Mouse (Mus musculus) adrenal gland, adult (tissue): ENCODE measurements around the gene Apol7b.
"Not testable (repeated sequence)": the region's sequence is repeated elsewhere in the genome, so short reads cannot be mapped to it uniquely, and the experiment has no call there.

ENCODE experiments used
- DNase-seq, 2 experiments: peaks; one replicate each; pipeline ENCODE4 v3.0.0; 2022 to 2023; ENCODE audit warnings: low spot score in 1 of 2; ENCODE audit not compliant: inconsistent age in 2 of 2

Gene Apol7b

DNA sequence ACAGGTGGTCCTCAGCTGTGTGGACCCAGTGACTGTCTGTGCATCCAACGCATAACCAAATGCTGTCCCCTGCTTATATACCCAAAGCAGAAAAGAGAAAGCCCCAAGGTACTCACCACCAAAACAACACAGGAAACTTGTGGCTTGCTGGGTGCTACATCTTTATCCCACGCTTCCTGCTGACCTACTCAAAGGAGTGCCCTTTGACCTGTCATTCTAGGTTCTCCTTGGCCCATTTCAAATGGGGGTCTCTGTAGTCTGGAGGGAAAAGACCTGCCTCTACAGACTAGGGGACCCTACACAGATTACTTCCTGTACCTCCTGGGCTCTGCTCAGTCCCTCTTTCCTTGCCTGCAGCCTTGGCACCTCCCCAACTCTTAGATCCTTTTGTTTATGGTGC, at the start of gene Apol7b:
Gene Apol7b (minus strand): TSS at position 101 of the 400 bp plus-strand sequence.
- not testable (repeated sequence) for DNase-seq

- DNase-seq = not testable (repeated sequence)
These were observed 47.4 kb upstream of the Apol7b start for GRCm38 (mm10) chr15:77494694-77495093.

- DNase-seq = not testable (repeated sequence)
These were observed 45.9 kb upstream of the Apol7b start for GRCm38 (mm10) chr15:77493181-77493580.

DNA sequence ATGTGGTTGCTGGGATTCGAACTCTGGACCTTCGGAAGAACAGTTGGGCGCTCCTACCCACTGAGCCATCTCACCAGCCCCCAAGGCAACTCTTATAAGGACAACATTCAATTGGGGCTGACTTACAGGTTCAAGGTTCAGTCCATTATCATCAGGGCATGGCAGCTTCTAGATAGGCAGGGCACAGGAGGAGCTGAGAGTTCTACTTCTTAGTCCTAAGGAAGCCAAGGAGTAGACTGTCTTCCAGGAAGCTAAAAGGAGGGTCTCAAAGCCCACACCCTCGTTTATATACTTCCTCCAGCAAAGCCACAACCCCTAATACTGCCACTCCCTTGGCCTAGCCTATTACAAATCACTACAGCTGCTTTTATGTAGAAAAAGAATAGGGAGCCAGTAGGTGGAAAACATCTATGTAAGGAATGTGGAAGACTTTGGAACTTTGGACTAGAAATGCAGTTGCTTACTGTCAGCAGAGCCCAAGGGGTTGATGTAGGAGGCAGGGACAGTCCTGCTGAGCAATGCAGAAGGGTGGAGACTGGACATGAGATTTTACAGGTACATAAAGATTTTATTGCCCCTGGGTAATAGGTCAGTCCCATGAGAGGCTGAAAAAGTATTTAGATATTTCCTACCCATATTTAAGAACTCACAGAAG, 35.0 kb upstream of the Apol7b start:
- no peak for DNase-seq

DNA sequence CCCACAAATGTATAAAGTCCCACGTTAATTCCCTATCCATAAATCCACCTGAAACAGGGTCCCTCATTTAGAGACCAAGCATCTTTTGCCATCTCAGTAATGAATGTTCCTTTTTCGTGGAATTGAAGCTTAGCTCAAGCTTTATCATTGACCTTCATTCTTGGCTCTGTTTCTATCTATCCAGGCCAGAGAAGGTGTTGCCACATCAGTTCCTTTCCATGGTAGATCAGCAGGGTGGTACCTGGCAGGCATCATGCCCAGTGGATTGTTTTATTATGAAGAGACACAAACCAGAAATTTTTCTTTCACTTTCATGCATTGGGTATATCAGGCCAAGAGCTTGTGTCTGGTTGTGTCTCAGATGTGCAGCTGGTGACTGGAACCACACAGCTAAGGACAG, 29.4 kb upstream of the Apol7b start, which contains the start of gene Apol10a:
Gene Apol10a (plus strand): TSS at position 355 of the 400 bp plus-strand sequence.
- DNase-seq = not testable (repeated sequence)

DNA sequence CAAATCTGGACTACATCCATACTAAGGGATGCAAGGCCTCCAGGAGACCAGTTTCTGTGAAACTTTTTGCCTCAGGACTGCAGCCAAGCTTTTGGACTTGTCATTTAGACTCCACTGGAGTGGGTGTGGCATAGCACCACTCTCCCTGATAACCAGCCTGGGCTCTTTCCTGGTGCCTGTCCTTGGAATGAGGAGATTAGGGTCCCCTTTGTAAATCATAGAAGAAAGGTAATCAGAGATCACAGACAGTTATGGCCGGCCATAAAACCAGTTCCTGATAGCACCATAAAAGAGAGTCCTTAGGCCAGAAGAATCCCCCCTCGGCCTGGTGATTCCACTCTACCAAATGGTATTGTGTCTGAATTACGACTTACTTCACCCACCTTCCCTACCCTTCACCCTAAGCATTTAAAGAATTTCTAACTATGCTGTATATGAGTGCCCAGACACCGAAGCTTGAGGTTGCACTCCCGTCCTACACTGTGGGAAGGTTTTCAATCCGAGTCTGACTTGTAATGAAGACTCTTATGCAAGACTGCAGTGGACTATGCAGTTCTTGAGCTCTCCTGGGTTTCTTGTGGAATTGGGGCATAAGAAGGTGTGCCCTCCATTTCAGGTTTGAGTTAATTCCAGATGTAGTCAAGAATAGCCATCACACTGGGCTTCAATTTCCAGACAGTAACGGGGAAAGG, 27.6 kb upstream of the Apol7b start:
- DNase-seq = not testable (repeated sequence)

DNA sequence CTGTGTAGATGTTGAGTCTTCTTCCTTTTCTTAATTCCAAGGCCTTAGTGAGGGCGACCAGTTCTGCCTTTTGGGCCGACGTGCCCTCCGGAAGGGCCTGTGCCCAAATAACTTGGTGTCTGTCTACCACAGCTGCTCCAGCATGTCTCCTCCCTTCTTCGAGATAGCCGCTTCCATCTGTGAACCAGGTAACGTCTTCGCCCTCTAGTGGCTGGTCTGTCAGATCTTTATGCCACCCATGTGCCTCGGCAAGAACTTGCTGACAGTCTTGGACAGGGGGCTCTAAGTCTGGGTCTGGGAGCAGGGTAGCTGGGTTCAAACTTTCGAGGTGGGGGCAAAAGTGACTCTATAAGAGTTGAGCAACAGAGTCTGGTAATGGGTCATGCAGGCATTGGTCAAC, 2.6 kb upstream of the Apol7b start:
- peak; percentile 40 to 80 for DNase-seq

DNA sequence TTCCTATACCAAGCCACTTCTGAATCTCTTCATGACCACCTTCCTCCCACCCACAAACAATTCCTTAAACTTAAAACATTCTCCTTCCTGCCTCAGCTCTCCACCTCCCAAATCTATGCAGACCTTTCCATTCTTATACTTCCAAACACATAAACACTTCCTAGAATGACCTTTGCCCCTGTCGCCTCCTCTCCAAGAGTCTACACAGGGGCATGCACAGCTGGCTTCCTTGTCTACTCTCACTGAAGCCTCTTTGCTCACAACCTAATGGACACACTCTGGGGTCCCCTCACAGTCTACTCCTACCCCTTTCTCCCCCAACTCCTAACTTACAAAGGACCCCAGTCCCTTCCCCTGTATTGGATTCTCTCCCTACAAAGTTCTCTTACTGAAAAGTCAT, 1.6 kb downstream of the Apol7b start:
- not testable (repeated sequence) for DNase-seq

DNA sequence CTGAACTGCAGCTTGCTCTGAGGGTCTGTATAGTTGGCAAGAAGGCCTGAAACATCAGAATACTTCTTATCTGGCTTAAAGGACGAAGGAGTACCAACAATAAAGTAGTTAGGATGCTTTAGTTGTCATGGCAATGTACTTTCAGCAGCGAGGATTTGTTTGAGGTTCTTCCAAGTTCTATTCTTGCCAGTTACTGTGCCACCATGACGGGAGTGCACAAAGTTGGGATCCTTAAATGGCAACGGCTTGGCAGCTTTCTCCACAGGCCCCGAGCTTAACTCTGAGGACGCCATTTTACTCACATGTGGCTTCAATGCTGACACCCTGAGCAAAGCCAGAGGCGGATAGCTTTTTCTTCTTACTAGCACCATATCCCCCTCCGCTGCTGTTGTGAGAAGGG, 2.5 kb downstream of the Apol7b start:
- DNase-seq = peak in 1 of 2 experiments; percentile 26

DNA sequence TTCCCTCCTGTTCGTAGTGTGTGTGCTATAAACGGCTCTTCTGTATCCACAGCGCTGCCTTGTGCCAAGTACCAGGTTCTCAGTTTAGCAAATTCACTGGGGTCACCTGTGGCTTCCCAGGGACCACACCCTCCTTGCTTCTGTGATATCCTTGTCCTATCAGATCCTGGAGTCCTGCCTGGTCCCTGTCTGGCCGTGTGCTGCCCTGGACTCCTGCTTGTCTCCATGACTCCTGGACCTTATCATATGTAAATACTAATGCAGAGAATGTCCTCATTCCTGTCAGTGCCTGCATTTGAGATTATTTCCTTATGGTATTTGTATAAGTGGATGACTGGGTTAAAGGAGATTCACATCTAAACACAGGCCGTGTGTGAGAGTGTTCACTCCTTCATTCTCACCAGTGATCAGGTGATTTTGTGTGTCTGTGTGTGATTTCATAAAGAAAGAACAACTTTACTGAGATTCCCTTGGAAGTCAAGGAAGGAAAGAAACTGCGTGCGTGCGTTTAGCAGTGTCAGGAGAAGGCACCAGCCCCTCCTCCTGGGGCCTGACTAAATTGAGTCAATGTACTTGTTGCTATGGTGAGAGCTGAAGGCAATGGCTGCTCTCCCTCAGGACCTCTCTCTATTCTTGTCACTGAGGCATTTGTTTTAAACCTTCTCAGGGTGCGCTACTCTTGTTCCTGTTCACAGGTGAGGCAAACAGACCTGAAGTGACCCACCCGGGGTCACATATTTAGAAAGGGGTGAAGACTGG, 18.4 kb downstream of the Apol7b start:
- not testable (repeated sequence) for DNase-seq

- DNase-seq = peak in 1 of 2 experiments; percentile 68
These were observed 24.4 kb downstream of the Apol7b start for GRCm38 (mm10) chr15:77422925-77423324.

- not testable (repeated sequence) for DNase-seq
These were observed 27.6 kb downstream of the Apol7b start for GRCm38 (mm10) chr15:77419657-77420056.

- peak in 1 of 2 experiments; percentile 17 for DNase-seq
These were observed 30.5 kb downstream of the Apol7b start for GRCm38 (mm10) chr15:77416655-77417333.

DNA sequence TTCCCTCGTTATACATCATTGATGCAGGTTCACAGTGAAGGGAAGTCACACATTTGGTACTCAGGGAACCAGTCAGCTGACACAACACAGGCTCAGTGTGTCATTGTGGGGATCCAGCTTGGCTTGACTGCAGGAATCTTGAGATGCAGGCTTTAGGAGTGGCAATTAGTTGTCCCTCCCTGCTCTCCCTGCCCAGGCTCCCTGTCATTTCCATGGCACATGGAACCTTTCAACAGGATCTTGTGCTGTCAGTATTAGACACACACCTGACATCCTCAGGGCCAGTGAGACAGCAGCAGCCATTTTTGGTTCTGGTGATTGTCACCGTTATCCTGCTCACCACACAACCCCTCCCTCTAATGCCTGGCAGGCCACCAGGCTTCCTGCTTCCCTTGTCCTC, 31.6 kb downstream of the Apol7b start:
- DNase-seq = not testable (repeated sequence)

DNA sequence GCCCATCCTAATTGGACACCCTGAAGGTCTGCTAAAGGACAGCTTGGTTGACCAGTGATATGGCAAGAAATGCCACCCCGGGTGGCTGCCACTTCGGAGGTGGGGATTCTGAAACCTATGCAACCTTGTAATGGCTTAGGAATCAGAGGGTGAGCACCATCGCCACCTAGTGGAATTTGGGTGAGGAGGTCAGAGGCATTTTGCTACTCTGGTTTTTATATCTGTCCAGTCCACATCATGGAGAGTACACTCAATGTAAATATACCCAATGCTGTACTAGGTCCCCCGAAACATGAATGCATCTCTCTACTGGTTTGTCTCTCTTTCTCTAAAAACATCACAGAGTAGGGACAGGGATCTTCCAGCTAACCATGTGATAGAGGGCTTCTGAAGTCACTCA, 34.6 kb downstream of the Apol7b start:
- peak in 1 of 2 experiments; percentile 70 for DNase-seq

DNA sequence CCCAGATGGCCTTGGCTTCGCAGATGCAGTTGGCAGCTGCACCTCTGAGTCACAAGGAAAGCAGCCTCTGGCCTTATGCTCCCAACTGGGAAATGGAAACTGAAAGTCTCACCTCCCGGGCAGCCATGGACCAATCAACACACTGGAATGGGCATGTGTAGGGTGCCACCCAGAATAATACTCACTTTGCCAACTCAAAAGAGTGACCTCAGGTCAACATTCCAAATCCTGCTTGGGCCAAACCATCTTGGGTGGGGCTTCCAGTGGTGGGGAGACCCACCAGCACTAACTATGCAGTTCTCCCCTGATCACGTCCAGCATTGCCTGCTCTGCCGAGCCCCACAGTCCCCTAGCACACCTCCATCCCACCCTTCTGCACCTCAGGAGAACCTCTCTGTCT, 36.3 kb downstream of the Apol7b start, which contains the start of gene Apol9a:
Gene Apol9a (minus strand): TSS at position 101 of the 400 bp plus-strand sequence.
- DNase-seq = not testable (repeated sequence)

DNA sequence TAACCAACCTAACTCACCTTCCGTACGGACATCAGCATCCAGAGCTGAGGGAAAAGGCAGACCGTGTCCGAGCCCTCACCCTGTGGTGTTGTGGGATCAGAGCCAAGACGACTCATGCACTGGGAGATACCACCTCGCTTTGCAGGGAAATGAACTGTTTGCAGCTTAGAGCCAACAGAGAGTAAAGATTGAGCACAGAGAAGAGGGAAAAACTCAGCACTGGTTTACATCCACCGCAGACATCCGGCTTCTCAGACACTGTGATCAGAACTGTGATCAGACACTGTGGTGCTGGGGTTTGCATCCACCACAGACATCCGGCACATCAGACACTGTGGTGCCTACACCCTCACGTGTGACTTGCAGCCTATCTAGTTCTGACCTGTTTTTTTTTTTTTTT, 40.9 kb downstream of the Apol7b start:
- peak in 1 of 2 experiments; percentile 15 for DNase-seq

GRCm38 (mm10) chr15:77399027-77399426, 48.3 kb downstream of the Apol7b start, which contains the start of gene Apol7a:
TSS of gene Apol7a (minus strand) at chr15:77399110.
- DNase-seq = peak; percentile 35 to 65

DNA sequence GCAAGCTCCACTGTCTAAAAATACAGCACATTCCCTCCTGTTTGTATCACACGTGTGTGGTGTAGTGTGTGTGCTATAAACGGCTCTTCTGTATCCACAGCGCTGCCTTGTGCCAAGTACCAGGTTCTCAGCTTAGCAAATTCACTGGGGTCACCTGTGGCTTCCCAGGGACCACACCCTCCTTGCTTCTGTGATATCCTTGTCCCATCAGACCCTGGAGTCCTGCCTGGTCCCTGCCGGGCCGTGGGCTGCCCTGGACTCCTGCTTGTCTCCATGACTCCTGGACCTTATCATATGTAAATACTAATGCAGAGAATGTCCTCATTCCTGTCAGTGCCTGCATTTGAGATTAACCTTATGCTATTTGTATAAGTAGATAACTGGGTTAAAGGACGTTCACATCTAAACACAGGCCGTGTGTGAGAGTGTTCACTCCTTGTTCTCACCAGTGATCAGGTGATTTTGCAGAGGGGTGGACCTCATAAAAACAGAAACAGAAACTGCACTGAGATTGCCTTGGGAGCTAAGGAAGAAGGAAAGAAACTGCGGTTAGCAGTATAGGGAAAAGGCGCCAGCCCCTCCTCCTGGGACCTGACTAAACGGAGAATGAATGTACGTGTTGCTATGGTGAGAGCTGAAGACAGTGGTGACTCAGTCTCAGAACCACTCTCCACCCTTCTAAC, 49.7 kb downstream of the Apol7b start:
- DNase-seq = peak in 1 of 2 experiments; percentile 66

DNA sequence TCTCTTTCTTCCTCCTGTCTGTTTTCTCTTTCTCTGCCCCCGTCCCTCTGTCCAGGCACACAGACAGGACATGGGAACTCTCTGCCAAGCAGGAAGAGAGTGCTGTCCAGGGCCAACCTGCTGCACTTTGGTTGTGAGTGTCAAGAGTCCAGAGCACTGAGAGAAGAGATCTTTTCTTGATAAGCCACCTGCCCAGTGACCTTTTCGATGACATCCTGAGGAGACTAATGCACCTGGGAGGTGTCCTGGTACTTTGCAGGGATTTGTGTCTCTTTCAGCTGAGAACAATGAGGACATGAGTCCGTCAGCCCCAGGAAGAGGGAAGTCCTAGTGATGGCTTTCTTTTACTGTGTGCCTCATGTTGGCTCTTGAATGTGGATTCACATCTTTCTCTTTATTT, 53.5 kb downstream of the Apol7b start:
- DNase-seq = not testable (repeated sequence)
